Mouse (Mus musculus) frontal cortex, postnatal 25 days (tissue): ENCODE results near the gene Gcc2.
A peak's percentile ranks its signal among the peaks of the same experiment; 100 is the strongest.
"Not testable (repeated sequence)": the region's sequence is repeated elsewhere in the genome, so short reads cannot be mapped to it uniquely, and the experiment has no call there.

Experiments used
- DNase-seq, 2 experiments: peaks; one replicate each; pipeline ENCODE4 v3.0.0; 2022; ENCODE audit warnings: low spot score in 2 of 2

The Gcc2 gene

GRCm38 (mm10) chr10:58255213-58255892, at the start of gene Gcc2:
Gene Gcc2, plus strand, starts transcription at chr10:58255497.
- DNase-seq, result peak; percentile 72 to 87

GRCm38 (mm10) chr10:58205986-58206385, 49.3 kb upstream of the Gcc2 start:
- no peak for DNase-seq

GRCm38 (mm10) chr10:58206639-58207404, 48.5 kb upstream of the Gcc2 start:
- no peak for DNase-seq

GRCm38 (mm10) chr10:58209710-58210467, 45.4 kb upstream of the Gcc2 start:
- no peak for DNase-seq

- DNase-seq, result no peak
These were observed 44.8 kb upstream of the Gcc2 start for GRCm38 (mm10) chr10:58210514-58210913.

GRCm38 (mm10) chr10:58211213-58211612, 44.1 kb upstream of the Gcc2 start:
- no peak for DNase-seq

- no peak for DNase-seq
These were observed 43.1 kb upstream of the Gcc2 start for GRCm38 (mm10) chr10:58212230-58212629.

- no peak for DNase-seq
These were observed 40.8 kb upstream of the Gcc2 start for GRCm38 (mm10) chr10:58214497-58214896.

GRCm38 (mm10) chr10:58214934-58215333, 40.4 kb upstream of the Gcc2 start:
- DNase-seq, result no peak

- no peak for DNase-seq
These were observed 39.9 kb upstream of the Gcc2 start for GRCm38 (mm10) chr10:58215353-58215752.

GRCm38 (mm10) chr10:58217366-58217765, 37.9 kb upstream of the Gcc2 start:
- DNase-seq, result no peak

GRCm38 (mm10) chr10:58220726-58221125, 34.6 kb upstream of the Gcc2 start:
- no peak for DNase-seq

GRCm38 (mm10) chr10:58221571-58221970, 33.7 kb upstream of the Gcc2 start:
- DNase-seq, result peak in 1 of 2 experiments; percentile 41

- not testable (repeated sequence) for DNase-seq
These were observed 32.1 kb upstream of the Gcc2 start for GRCm38 (mm10) chr10:58223161-58223560.

GRCm38 (mm10) chr10:58223972-58224805, 31.1 kb upstream of the Gcc2 start:
- peak; percentile 59 to 67 for DNase-seq

GRCm38 (mm10) chr10:58224827-58225785, 30.2 kb upstream of the Gcc2 start, which contains the start of gene AW822073:
Gene AW822073, minus strand, starts transcription at chr10:58224930.
- DNase-seq, result not testable (repeated sequence)

- not testable (repeated sequence) for DNase-seq
These were observed 28.9 kb upstream of the Gcc2 start for GRCm38 (mm10) chr10:58226357-58226756.

GRCm38 (mm10) chr10:58227798-58228197, 27.5 kb upstream of the Gcc2 start:
- DNase-seq, result not testable (repeated sequence)

GRCm38 (mm10) chr10:58230021-58230420, 25.3 kb upstream of the Gcc2 start:
- DNase-seq, result not testable (repeated sequence)

GRCm38 (mm10) chr10:58231088-58231487, 24.2 kb upstream of the Gcc2 start:
- DNase-seq, result not testable (repeated sequence)
